Mouse (Mus musculus): Measurements from ENCODE around the gene Neurog1. TPM values are rescaled to one million over a fixed set of nuclear protein-coding genes. Genes with fewer than 3 reads are reported as not detected.

The Neurog1 gene
- polyA plus RNA-seq, 1 experiment from 2014 or later, result not detected

- no peaks in the 10 kb centered on the region for H3K36me3 ChIP-seq
- no peak for DNase-seq
These were observed 28.4 kb upstream of the Neurog1 start for GRCm38 (mm10) chr13:56280356-56280755.

GRCm38 (mm10) chr13:56279439-56279838, 27.5 kb upstream of the Neurog1 start:
- Histone ChIP-seq H3K4me3 (replicated peaks) (no peak overlapping the region), H3K9me3 (replicated peaks) (no peaks in the 10 kb centered on the region), H3K9ac (no peak overlapping the region), H3K4me2 (no peak overlapping the region), H3K36me3 (no peaks in the 10 kb centered on the region), H3K4me1 (replicated peaks) (no peaks in the 10 kb centered on the region), H3K27me3 (no peaks in the 10 kb centered on the region), H3K27ac (no peak overlapping the region)
- no peak for ATAC-seq (ENCODE audit: low read depth)
- peak; percentile 31 for DNase-seq
- WGBS (ENCODE audit: insufficient replicate concordance), result 24% methylated on average over 8 of the region's 8 CpGs

More at GRCm38 (mm10) chr13:56280356-56280755, 28.4 kb upstream of the Neurog1 start:
- ATAC-seq (ENCODE audit: low read depth), result no peak
- no peak overlapping the region for H3K9ac ChIP-seq
- no peaks in the 10 kb centered on the region for H3K4me1 ChIP-seq (replicated peaks)
- H3K27ac ChIP-seq, result no peak overlapping the region
- H3K4me2 ChIP-seq, result no peak overlapping the region
- 67% methylated on average over 6 of the region's 6 CpGs for WGBS (ENCODE audit: insufficient replicate concordance)
- H3K4me3 ChIP-seq (replicated peaks), result no peak overlapping the region
- no peaks in the 10 kb centered on the region for H3K27me3 ChIP-seq
- H3K9me3 ChIP-seq (replicated peaks), result no peaks in the 10 kb centered on the region

- Histone ChIP-seq H3K4me1 (replicated peaks) (no peaks in the 10 kb centered on the region), H3K9me3 (replicated peaks) (no peaks in the 10 kb centered on the region), H3K4me2 (no peak overlapping the region), H3K27me3 (no peaks in the 10 kb centered on the region), H3K9ac (no peak overlapping the region), H3K36me3 (no peaks in the 10 kb centered on the region), H3K27ac (no peak overlapping the region), H3K4me3 (replicated peaks) (no peak overlapping the region)
- ATAC-seq (ENCODE audit: low read depth), result no peak
- DNase-seq, result no peak
- 31% methylated on average over 2 of the region's 2 CpGs for WGBS (ENCODE audit: insufficient replicate concordance)
These were observed 23.2 kb upstream of the Neurog1 start for GRCm38 (mm10) chr13:56275171-56275570.

GRCm38 (mm10) chr13:56270124-56270523, 18.2 kb upstream of the Neurog1 start:
- H3K4me2 ChIP-seq, result no peak overlapping the region
- no peak overlapping the region for H3K9ac ChIP-seq
- WGBS (ENCODE audit: insufficient replicate concordance), result 58% methylated on average over 13 of the region's 13 CpGs
- no peaks in the 10 kb centered on the region for H3K4me1 ChIP-seq (replicated peaks)
- no peak overlapping the region for H3K27ac ChIP-seq
- H3K9me3 ChIP-seq (replicated peaks), result no peaks in the 10 kb centered on the region
- H3K4me3 ChIP-seq (replicated peaks), result no peak overlapping the region
- no peaks in the 10 kb centered on the region for H3K36me3 ChIP-seq
- H3K27me3 ChIP-seq, result 0 out of 2 replicates have a peak, but pooled peaks cover 12% of the 10 kb centered on the region
- ATAC-seq (ENCODE audit: low read depth) (no peak), DNase-seq (no peak)

GRCm38 (mm10) chr13:56267396-56267795, 15.4 kb upstream of the Neurog1 start:
- no peaks in the 10 kb centered on the region for H3K4me1 ChIP-seq (replicated peaks)
- no peak for DNase-seq
- H3K36me3 ChIP-seq, result no peaks in the 10 kb centered on the region
- 62% methylated on average over 4 of the region's 4 CpGs for WGBS (ENCODE audit: insufficient replicate concordance)
- H3K27ac ChIP-seq, result no peak overlapping the region
- no peak overlapping the region for H3K9ac ChIP-seq
- no peak for ATAC-seq (ENCODE audit: low read depth)
- peaks cover 18% of the 10 kb centered on the region for H3K27me3 ChIP-seq
- H3K9me3 ChIP-seq (replicated peaks), result no peaks in the 10 kb centered on the region
- no peak overlapping the region for H3K4me3 ChIP-seq (replicated peaks)
- H3K4me2 ChIP-seq, result no peak overlapping the region

GRCm38 (mm10) chr13:56266435-56266834, 14.5 kb upstream of the Neurog1 start:
- DNase-seq (no peak), ATAC-seq (ENCODE audit: low read depth) (no peak)
- H3K9ac ChIP-seq, result no peak overlapping the region
- no peaks in the 10 kb centered on the region for H3K4me1 ChIP-seq (replicated peaks)
- H3K4me2 ChIP-seq, result no peak overlapping the region
- WGBS (ENCODE audit: insufficient replicate concordance), result 33% methylated on average over 8 of the region's 8 CpGs
- H3K27me3 ChIP-seq, result peaks cover 28% of the 10 kb centered on the region
- no peaks in the 10 kb centered on the region for H3K36me3 ChIP-seq
- no peak overlapping the region for H3K4me3 ChIP-seq (replicated peaks)
- H3K9me3 ChIP-seq (replicated peaks), result no peaks in the 10 kb centered on the region
- H3K27ac ChIP-seq, result no peak overlapping the region

- DNase-seq, result no peak
- no peak overlapping the region for H3K4me3 ChIP-seq (replicated peaks)
- 37% methylated on average over 5 of the region's 5 CpGs for WGBS (ENCODE audit: insufficient replicate concordance)
- H3K36me3 ChIP-seq, result no peaks in the 10 kb centered on the region
- H3K4me2 ChIP-seq, result no peak overlapping the region
- H3K27ac ChIP-seq, result no peak overlapping the region
- ATAC-seq (ENCODE audit: low read depth), result no peak
- H3K9ac ChIP-seq, result no peak overlapping the region
- peaks cover 36% of the 10 kb centered on the region for H3K27me3 ChIP-seq
- H3K4me1 ChIP-seq (replicated peaks), result no peaks in the 10 kb centered on the region
- no peaks in the 10 kb centered on the region for H3K9me3 ChIP-seq (replicated peaks)
These were observed 13.7 kb upstream of the Neurog1 start for GRCm38 (mm10) chr13:56265661-56266060.

GRCm38 (mm10) chr13:56262269-56262668, 10.3 kb upstream of the Neurog1 start:
- Histone ChIP-seq H3K4me2 (no peak overlapping the region), H3K9ac (no peak overlapping the region), H3K36me3 (no peaks in the 10 kb centered on the region), H3K27ac (no peak overlapping the region), H3K9me3 (replicated peaks) (no peaks in the 10 kb centered on the region), H3K4me1 (replicated peaks) (no peaks in the 10 kb centered on the region), H3K27me3 (peaks cover 67% of the 10 kb centered on the region), H3K4me3 (replicated peaks) (no peak overlapping the region)
- 44% methylated on average over 4 of the region's 4 CpGs for WGBS (ENCODE audit: insufficient replicate concordance)
- no peak for ATAC-seq (ENCODE audit: low read depth)
- DNase-seq, result no peak

GRCm38 (mm10) chr13:56260344-56260780, 8.4 kb upstream of the Neurog1 start:
- Histone ChIP-seq H3K4me2 (no peak overlapping the region), H3K9ac (no peak overlapping the region), H3K27ac (no peak overlapping the region), H3K4me1 (replicated peaks) (no peaks in the 10 kb centered on the region), H3K36me3 (no peaks in the 10 kb centered on the region), H3K9me3 (replicated peaks) (no peaks in the 10 kb centered on the region), H3K27me3 (peaks cover 79% of the 10 kb centered on the region), H3K4me3 (replicated peaks) (no peak overlapping the region)
- ATAC-seq (ENCODE audit: low read depth) (no peak), DNase-seq (no peak)
- WGBS (ENCODE audit: insufficient replicate concordance), result 4% methylated on average over 17 of the region's 17 CpGs

- ATAC-seq (ENCODE audit: low read depth), result no peak
- no peaks in the 10 kb centered on the region for H3K36me3 ChIP-seq
- H3K9me3 ChIP-seq (replicated peaks), result no peaks in the 10 kb centered on the region
- H3K4me2 ChIP-seq, result no peak overlapping the region
- WGBS (ENCODE audit: insufficient replicate concordance), result 6% methylated on average over 5 of the region's 5 CpGs
- H3K27me3 ChIP-seq, result peaks cover 79% of the 10 kb centered on the region
- H3K9ac ChIP-seq, result no peak overlapping the region
- H3K4me3 ChIP-seq (replicated peaks), result no peak overlapping the region
- no peak for DNase-seq
- H3K4me1 ChIP-seq (replicated peaks), result no peaks in the 10 kb centered on the region
- no peak overlapping the region for H3K27ac ChIP-seq
These were observed 7.9 kb upstream of the Neurog1 start for GRCm38 (mm10) chr13:56259926-56260250.

GRCm38 (mm10) chr13:56259021-56259925, 7.3 kb upstream of the Neurog1 start:
- 4% methylated on average over 55 of the region's 55 CpGs for WGBS (ENCODE audit: insufficient replicate concordance)
- Histone ChIP-seq H3K4me1 (replicated peaks) (no peaks in the 10 kb centered on the region), H3K9ac (no peak overlapping the region), H3K4me3 (replicated peaks) (no peak overlapping the region), H3K27me3 (peaks cover 84% of the 10 kb centered on the region), H3K27ac (no peak overlapping the region), H3K36me3 (no peaks in the 10 kb centered on the region), H3K4me2 (no peak overlapping the region), H3K9me3 (replicated peaks) (no peaks in the 10 kb centered on the region)
- DNase-seq (no peak), ATAC-seq (ENCODE audit: low read depth) (no peak)

Measured in liver, embryonic 13.5 days (tissue).